Mouse (Mus musculus) bone marrow macrophage, adult 2 months (primary cell): ENCODE measurements at regions not wholly inside any gene's neighbourhood (a gene's known extent, or its start where the extent isn't known, plus 50 kb on each side); places are given as distances from the start of the nearest gene placed in this dataset.

Experiments used
- CTCF ChIP-seq: IDR thresholded peaks from 2 replicates; pipeline ENCODE4 v1.5.1; 2012; ENCODE audit warnings: low read depth, mild to moderate bottlenecking, low read length, moderate library complexity
- POLR2A ChIP-seq: IDR thresholded peaks from 2 replicates; pipeline ENCODE4 v1.6.1; 2012; ENCODE audit warnings: mild to moderate bottlenecking, low read depth, low read length, borderline replicate concordance

- TF ChIP-seq CTCF (no peak), POLR2A (no peak)
These were observed 121.7 kb upstream of the Akirin2 start for GRCm38 (mm10) chr4:34429003-34429402.
